Mouse (Mus musculus): ENCODE results near the gene Nsf. TPM values are rescaled to one million over a fixed set of nuclear protein-coding genes. Genes with fewer than 3 reads are reported as not detected.
"Not testable (repeated sequence)": the region's sequence is repeated elsewhere in the genome, so short reads cannot be mapped to it uniquely, and the experiment has no call there.

The Nsf gene
- polyA plus RNA-seq, 1 experiment from 2014 or later: 46.3 TPM

- not testable (repeated sequence) for H3K27ac ChIP-seq; H3K4me1 ChIP-seq; H3K27me3 ChIP-seq (ENCODE audit: insufficient read depth, poor library complexity, severe bottlenecking); H3K4me3 ChIP-seq; H3K9me3 ChIP-seq
- H3K36me3 ChIP-seq: peaks cover 22% of the 10 kb centered on the region
- peak; percentile 45 for DNase-seq (ENCODE audit: low spot score)
- 86% methylated on average over 7 of the region's 8 CpGs for WGBS
Measured at GRCm38 (mm10) chr11:103879476-103879875, 74.4 kb downstream of the Nsf start.

DNA sequence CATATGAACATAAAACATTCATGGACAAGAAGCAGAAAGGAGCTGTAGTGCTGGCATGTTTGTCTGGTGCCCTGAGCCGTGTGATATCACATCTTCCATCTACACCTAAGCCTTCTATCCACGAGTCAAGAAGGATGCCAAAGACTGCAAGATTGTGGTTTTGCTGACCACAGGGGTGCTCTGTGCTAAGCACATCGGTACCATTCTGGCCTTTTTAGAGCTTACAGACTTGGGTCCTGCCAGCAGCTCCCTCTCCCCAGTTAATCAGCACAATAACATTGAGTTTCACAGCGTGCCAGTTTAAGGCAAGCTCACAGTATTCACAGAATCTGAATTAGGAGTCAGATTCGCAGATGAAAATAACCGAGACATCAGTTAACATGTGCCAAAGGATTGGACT, 75.4 kb downstream of the Nsf start:
- no peaks in the 10 kb centered on the region for H3K4me1 ChIP-seq
- peaks cover 31% of the 10 kb centered on the region for H3K36me3 ChIP-seq
- H3K27me3 ChIP-seq (ENCODE audit: insufficient read depth, poor library complexity, severe bottlenecking): no peaks in the 10 kb centered on the region
- no peak overlapping the region for H3K4me3 ChIP-seq
- peak; percentile 33 for DNase-seq (ENCODE audit: low spot score)
- WGBS: 79% methylated on average over 6 of the region's 6 CpGs
- no peak overlapping the region for H3K27ac ChIP-seq
- H3K9me3 ChIP-seq: peaks cover 8% of the 10 kb centered on the region

- no peaks in the 10 kb centered on the region for H3K27me3 ChIP-seq (ENCODE audit: insufficient read depth, poor library complexity, severe bottlenecking)
- H3K27ac ChIP-seq: no peak overlapping the region
- no peaks in the 10 kb centered on the region; the same call in 1 of the 2 replicates for H3K4me1 ChIP-seq
- peaks cover 43% of the 10 kb centered on the region for H3K36me3 ChIP-seq
- peaks cover 8% of the 10 kb centered on the region for H3K9me3 ChIP-seq
- H3K4me3 ChIP-seq: no peak overlapping the region
- WGBS: 93% methylated on average over 9 of the region's 9 CpGs
- no peak for DNase-seq (ENCODE audit: low spot score)
Measured at GRCm38 (mm10) chr11:103870352-103870751, 83.5 kb downstream of the Nsf start.

- Histone ChIP-seq H3K4me3 (no peak overlapping the region), H3K4me1 (no peaks in the 10 kb centered on the region; the same call in 1 of the 2 replicates), H3K27ac (no peak overlapping the region), H3K9me3 (no peaks in the 10 kb centered on the region), H3K36me3 (peaks cover 20% of the 10 kb centered on the region), H3K27me3 (ENCODE audit: insufficient read depth, poor library complexity, severe bottlenecking) (no peaks in the 10 kb centered on the region)
- no peak for DNase-seq (ENCODE audit: low spot score)
- WGBS: 36% methylated on average over 5 of the region's 5 CpGs
Measured at GRCm38 (mm10) chr11:103867702-103868101, 86.2 kb downstream of the Nsf start.

GRCm38 (mm10) chr11:103865346-103865745, 88.5 kb downstream of the Nsf start:
- H3K27me3 ChIP-seq (ENCODE audit: insufficient read depth, poor library complexity, severe bottlenecking): no peaks in the 10 kb centered on the region
- H3K4me3 ChIP-seq: no peak overlapping the region
- 67% methylated on average over 7 of the region's 7 CpGs for WGBS
- no peak for DNase-seq (ENCODE audit: low spot score)
- peaks cover 20% of the 10 kb centered on the region for H3K36me3 ChIP-seq
- no peak overlapping the region for H3K27ac ChIP-seq
- no peaks in the 10 kb centered on the region; the same call in 1 of the 2 replicates for H3K4me1 ChIP-seq
- no peaks in the 10 kb centered on the region for H3K9me3 ChIP-seq

- Histone ChIP-seq H3K9me3 (no peaks in the 10 kb centered on the region), H3K4me1 (no peaks in the 10 kb centered on the region; the same call in 1 of the 2 replicates), H3K36me3 (peaks cover 23% of the 10 kb centered on the region), H3K27me3 (ENCODE audit: insufficient read depth, poor library complexity, severe bottlenecking) (no peaks in the 10 kb centered on the region), H3K27ac (no peak overlapping the region), H3K4me3 (no peak overlapping the region)
- 82% methylated on average over 4 of the region's 4 CpGs for WGBS
- DNase-seq (ENCODE audit: low spot score): no peak
Measured at GRCm38 (mm10) chr11:103864486-103864885, 89.4 kb downstream of the Nsf start.

DNA sequence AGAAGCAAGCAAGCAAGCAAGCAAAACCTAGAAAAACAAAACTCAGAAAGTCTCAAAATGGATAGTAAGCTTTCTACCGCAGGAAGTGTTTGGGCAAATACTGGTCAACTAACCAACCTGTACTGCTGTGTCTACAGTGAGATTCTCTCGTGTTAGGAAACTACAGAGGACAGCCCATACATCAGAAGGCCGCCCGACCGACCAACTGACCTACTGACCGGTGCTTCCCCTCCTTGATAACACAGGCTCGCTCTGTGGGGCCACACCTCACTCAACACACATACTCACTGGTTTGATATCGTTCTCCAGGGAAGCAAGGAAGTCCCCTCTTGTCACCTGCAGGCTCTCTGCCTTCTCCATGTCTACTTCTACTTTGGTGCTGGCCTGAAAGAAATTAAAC, 90.9 kb downstream of the Nsf start:
- 54% methylated on average over 8 of the region's 8 CpGs for WGBS
- H3K36me3 ChIP-seq: peaks cover 26% of the 10 kb centered on the region

DNA sequence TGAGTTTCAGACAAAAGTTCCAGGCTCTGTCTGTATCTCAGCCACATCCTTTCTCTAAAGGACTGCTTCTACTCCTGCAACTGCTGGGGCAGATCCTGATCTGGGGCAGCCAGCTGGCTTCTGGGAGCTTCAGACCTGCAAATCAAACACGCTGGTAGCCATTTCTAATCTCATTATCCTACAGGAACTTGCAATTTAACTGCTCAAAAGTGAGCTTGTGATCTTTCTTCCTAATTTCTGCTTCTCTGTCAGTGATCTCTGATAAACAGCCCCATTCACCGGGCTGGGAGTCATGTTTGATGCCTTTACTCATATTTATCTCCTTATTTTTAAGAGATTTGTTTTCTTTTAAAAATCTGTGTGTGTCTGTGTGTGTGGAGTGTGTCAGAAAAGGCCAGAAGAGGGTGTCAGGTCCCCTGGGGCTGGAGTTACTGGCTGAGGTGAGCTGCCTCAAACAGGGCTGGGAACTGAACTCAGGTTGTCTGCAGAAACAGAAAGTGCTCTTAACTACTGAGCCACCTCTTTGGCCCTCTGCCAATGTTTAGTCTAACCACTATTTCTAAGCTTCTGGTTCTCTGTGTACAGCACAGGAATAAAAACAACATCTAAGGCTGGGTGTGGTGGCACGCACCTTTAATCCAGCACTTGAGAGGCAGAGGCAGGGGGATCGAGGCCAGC, 93.8 kb downstream of the Nsf start:
- peaks cover 34% of the 10 kb centered on the region for H3K36me3 ChIP-seq
- no peaks in the 10 kb centered on the region for H3K27me3 ChIP-seq (ENCODE audit: insufficient read depth, poor library complexity, severe bottlenecking)
- no peak overlapping the region for H3K4me3 ChIP-seq
- H3K4me1 ChIP-seq: no peaks in the 10 kb centered on the region
- H3K9me3 ChIP-seq: no peaks in the 10 kb centered on the region
- no peak overlapping the region for H3K27ac ChIP-seq
- DNase-seq (ENCODE audit: low spot score): peak; percentile 60
- WGBS: 67% methylated on average over 4 of the region's 4 CpGs

More for the DNA sequence above, 90.9 kb downstream of the Nsf start:
- DNase-seq (ENCODE audit: low spot score): peak; percentile 75
- H3K27me3 ChIP-seq (ENCODE audit: insufficient read depth, poor library complexity, severe bottlenecking): no peaks in the 10 kb centered on the region
- no peak overlapping the region for H3K27ac ChIP-seq
- no peaks in the 10 kb centered on the region for H3K9me3 ChIP-seq
- no peaks in the 10 kb centered on the region; the same call in 1 of the 2 replicates for H3K4me1 ChIP-seq
- no peak overlapping the region for H3K4me3 ChIP-seq

DNA sequence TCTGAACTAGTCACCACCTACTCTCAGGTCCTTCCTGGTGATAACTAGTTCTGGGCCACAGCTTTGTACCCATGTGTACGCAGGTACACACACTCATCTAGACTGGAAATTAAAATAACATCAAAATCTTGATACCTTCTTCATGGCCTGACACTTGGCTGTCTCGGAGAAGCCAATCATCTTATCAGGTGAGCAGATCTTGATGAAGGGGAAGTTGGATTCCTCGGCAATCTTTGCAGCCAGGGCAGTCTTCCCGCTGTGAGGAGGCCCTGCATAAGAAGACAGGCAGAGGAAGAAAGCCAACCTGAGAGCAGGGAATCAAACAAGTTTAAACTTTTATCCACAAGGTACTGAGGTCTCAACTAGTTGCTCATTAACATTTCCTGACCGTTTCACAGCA, 95.1 kb downstream of the Nsf start:
- Histone ChIP-seq H3K9me3 (no peaks in the 10 kb centered on the region), H3K27ac (no peak overlapping the region), H3K36me3 (peaks cover 34% of the 10 kb centered on the region), H3K4me1 (0 out of 2 replicates have a peak, but pooled peaks cover under 1% of the 10 kb centered on the region), H3K4me3 (no peak overlapping the region), H3K27me3 (ENCODE audit: insufficient read depth, poor library complexity, severe bottlenecking) (no peaks in the 10 kb centered on the region)
- WGBS: 39% methylated on average over 5 of the region's 5 CpGs
- DNase-seq (ENCODE audit: low spot score): peak; percentile 6

- Histone ChIP-seq H3K4me3 (no peak overlapping the region), H3K9me3 (no peaks in the 10 kb centered on the region), H3K27ac (no peak overlapping the region), H3K4me1 (peaks cover 13% of the 10 kb centered on the region), H3K27me3 (ENCODE audit: insufficient read depth, poor library complexity, severe bottlenecking) (no peaks in the 10 kb centered on the region), H3K36me3 (peaks cover 27% of the 10 kb centered on the region)
- peak; percentile 51 for DNase-seq (ENCODE audit: low spot score)
- 88% methylated on average over 7 of the region's 7 CpGs for WGBS
Measured at GRCm38 (mm10) chr11:103856641-103857040, 97.2 kb downstream of the Nsf start.

- WGBS: 76% methylated on average over 9 of the region's 9 CpGs
- H3K9me3 ChIP-seq: no peaks in the 10 kb centered on the region
- H3K36me3 ChIP-seq: peaks cover 13% of the 10 kb centered on the region; the same call in 1 of the 2 replicates
- H3K4me3 ChIP-seq: no peak overlapping the region
- H3K27me3 ChIP-seq (ENCODE audit: insufficient read depth, poor library complexity, severe bottlenecking): no peaks in the 10 kb centered on the region
- H3K4me1 ChIP-seq: peaks cover 13% of the 10 kb centered on the region
- DNase-seq (ENCODE audit: low spot score): peak; percentile 56
- no peak overlapping the region for H3K27ac ChIP-seq
Measured at GRCm38 (mm10) chr11:103854294-103854693, 99.6 kb downstream of the Nsf start.

DNA sequence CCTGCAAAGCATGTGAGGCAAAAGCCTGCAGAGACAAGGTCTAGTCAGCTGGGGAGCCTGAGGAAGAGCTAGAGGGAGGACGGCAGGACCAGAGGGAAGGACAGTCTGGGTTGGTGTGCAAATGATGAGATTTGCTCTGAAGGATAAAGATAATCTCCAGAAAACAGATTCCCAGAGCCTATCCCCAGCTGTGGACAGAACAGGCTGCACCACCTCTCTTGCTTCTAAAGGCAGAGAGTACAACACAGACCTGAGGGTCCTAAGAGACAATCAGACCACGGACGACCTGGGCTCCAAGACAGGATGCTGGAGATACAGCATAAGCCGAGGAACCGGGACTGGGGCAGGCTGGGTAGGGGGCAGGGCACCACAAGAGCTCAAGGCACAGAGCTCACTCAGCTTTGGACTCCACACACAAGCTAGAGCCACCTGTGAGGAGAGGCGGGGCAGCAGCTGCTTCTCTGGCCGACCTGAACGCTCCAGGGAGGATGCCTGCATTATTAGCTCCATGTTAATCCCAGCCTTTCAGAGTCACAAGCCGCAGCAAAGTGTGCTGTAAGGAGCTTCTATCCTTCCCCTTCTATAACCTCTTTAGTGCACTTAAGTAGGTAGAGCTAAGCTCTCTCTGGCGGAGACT, 100.5 kb downstream of the Nsf start:
- Histone ChIP-seq H3K9me3 (no peaks in the 10 kb centered on the region), H3K4me3 (no peak overlapping the region), H3K27ac (no peak overlapping the region), H3K36me3 (peaks cover 10% of the 10 kb centered on the region; the same call in 1 of the 2 replicates), H3K27me3 (ENCODE audit: insufficient read depth, poor library complexity, severe bottlenecking) (no peaks in the 10 kb centered on the region), H3K4me1 (peaks cover 13% of the 10 kb centered on the region)
- WGBS: 43% methylated on average over 10 of the region's 10 CpGs
- DNase-seq (ENCODE audit: low spot score): peak; percentile 71

GRCm38 (mm10) chr11:103852590-103853283, 101.1 kb downstream of the Nsf start:
- DNase-seq (ENCODE audit: low spot score): no peak
- Histone ChIP-seq H3K4me3 (no peak overlapping the region), H3K4me1 (peaks cover 13% of the 10 kb centered on the region), H3K27ac (no peak overlapping the region), H3K36me3 (peaks cover 7% of the 10 kb centered on the region; the same call in 1 of the 2 replicates), H3K27me3 (ENCODE audit: insufficient read depth, poor library complexity, severe bottlenecking) (no peaks in the 10 kb centered on the region), H3K9me3 (no peaks in the 10 kb centered on the region)
- 50% methylated on average over 16 of the region's 16 CpGs for WGBS

Data from heart, embryonic 10.5 days (tissue).